Mouse (Mus musculus): Measurements from ENCODE around the gene Cyb561d2. TPM values are rescaled to one million over a fixed set of nuclear protein-coding genes. Genes with fewer than 3 reads are reported as not detected.
"Not testable (repeated sequence)": the region's sequence is repeated elsewhere in the genome, so short reads cannot be mapped to it uniquely, and the experiment has no call there.

Gene Cyb561d2
- polyA plus RNA-seq, 1 experiment from 2014 or later = 38.5 TPM

DNA sequence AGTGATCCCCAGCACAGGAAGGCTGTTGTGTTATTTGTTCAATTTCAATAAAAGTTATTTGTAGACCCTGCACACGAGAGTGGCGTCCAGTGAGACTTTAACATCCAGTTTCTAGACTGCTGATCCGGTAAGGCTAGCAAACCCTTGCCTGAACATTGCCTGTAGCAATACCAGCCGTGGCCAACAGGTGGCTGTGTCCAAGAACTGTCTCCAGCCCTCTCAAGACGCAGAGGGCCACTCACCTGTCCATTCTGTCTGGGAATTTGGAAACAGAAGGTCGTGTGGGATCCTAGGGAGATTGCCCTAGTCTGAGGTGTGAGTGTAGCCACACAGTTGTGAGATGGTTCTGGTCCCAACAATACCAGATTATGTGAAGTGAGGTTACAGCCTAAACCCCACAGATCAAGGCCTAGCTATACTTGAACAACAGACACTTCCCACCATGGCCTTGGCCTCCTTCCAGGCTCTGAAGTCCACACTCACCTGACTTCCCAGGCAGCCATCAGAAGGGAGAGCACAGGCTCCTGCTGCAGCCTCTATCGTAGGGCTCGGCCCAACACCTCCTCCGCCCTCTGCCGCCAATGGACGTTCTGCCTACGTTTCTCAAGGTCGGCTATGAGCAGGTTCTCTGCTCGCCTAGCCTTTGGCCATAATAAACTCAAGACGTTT lies 24.2 kb upstream of the Cyb561d2 start:
- Histone ChIP-seq H3K36me3 (ENCODE audit: control insufficient read depth, insufficient read depth) (peaks cover 8% of the 10 kb centered on the region; the same call in 1 of the 2 replicates), H3K27ac (ENCODE audit: low read length) (no peak overlapping the region), H3K27me3 (replicated peaks; ENCODE audit: control insufficient read depth, insufficient read depth, low read length) (no peaks in the 10 kb centered on the region), H3K4me2 (ENCODE audit: low read length) (no peak overlapping the region), H3K9me3 (ENCODE audit: control insufficient read depth, low read length) (no peaks in the 10 kb centered on the region), H3K4me3 (replicated peaks; ENCODE audit: low read length) (no peak overlapping the region), H3K4me1 (replicated peaks; ENCODE audit: control insufficient read depth, insufficient read depth, low read length) (peaks cover 34% of the 10 kb centered on the region), H3K9ac (replicated peaks; ENCODE audit: low read depth, low read length) (no peak overlapping the region)
- no peak for ATAC-seq
- WGBS = 59% methylated on average over 15 of the region's 15 CpGs

DNA sequence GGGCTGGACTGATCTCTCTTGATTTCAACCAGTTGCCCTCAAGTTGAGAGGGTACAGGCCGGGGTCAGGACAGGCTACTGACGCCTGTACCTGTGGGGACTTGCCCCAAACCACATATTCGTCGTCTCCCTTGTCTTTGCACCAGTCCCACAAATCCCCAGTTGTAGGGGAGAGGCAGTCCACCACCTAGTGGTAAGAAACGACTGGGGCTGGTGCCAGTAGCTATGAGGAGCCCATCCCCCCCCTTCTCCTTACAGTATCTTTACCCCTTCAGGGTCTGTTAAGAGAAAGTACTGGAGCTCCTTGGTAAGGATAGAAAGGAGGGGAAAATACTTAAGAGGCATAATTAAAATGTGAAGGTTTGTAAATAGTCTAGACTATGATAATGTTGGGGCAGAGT lies 23.6 kb upstream of the Cyb561d2 start:
- not testable (repeated sequence) for H3K9ac ChIP-seq (replicated peaks; ENCODE audit: low read depth, low read length); H3K9me3 ChIP-seq (ENCODE audit: control insufficient read depth, low read length); H3K36me3 ChIP-seq (ENCODE audit: control insufficient read depth, insufficient read depth); H3K4me2 ChIP-seq (ENCODE audit: low read length); H3K27me3 ChIP-seq (replicated peaks; ENCODE audit: control insufficient read depth, insufficient read depth, low read length); H3K27ac ChIP-seq (ENCODE audit: low read length); ATAC-seq; H3K4me3 ChIP-seq (replicated peaks; ENCODE audit: low read length)
- peaks cover 28% of the 10 kb centered on the region for H3K4me1 ChIP-seq (replicated peaks; ENCODE audit: control insufficient read depth, insufficient read depth, low read length)
- WGBS = 52% methylated on average over 5 of the region's 5 CpGs

DNA sequence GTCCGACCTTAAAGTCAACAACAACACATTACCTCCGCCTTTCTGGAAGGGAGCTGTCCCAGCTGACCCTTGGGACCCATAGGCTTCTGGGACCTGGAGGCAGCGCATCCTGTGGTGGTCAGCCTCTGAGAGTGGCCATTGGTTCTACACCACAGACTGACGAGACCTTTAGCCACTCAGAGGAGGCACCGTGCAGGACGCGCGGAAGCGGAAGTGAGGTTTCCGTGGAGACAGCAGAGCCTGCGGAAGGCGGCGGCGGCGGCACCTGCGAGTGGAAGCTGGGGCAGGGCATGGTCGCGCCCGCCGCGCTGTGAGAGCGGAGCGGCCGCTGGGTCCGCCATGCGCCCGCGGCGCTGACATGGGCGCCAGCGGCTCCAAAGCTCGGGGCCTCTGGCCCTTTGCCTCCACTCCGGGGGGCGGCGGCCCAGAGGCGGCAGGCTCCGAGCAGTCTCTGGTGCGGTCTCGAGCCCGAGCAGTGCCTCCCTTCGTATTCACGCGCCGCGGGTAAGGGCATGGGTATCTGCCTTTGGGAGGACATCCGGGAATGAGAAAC lies 21.1 kb upstream of the Cyb561d2 start, which contains the start of gene Tusc2:
Tusc2 (plus strand) TSS at position 227 of the 553 bp plus-strand sequence.
- peak within 1 kb of the TSS; percentile 84 for H3K9ac ChIP-seq (replicated peaks; ENCODE audit: low read depth, low read length)
- H3K4me2 ChIP-seq (ENCODE audit: low read length) = peak within 1 kb of the TSS; percentile 85
- peak; percentile 98 for ATAC-seq
- H3K9me3 ChIP-seq (ENCODE audit: control insufficient read depth, low read length) = no peaks in the 10 kb centered on the region
- peaks cover 26% of the 10 kb centered on the region for H3K36me3 ChIP-seq (ENCODE audit: control insufficient read depth, insufficient read depth)
- under 1% methylated on average over 46 of the region's 46 CpGs for WGBS
- peaks cover 17% of the 10 kb centered on the region for H3K4me1 ChIP-seq (replicated peaks; ENCODE audit: control insufficient read depth, insufficient read depth, low read length)
- H3K27ac ChIP-seq (ENCODE audit: low read length) = peak within 1 kb of the TSS; percentile 64
- H3K27me3 ChIP-seq (replicated peaks; ENCODE audit: control insufficient read depth, insufficient read depth, low read length) = no peaks in the 10 kb centered on the region
- H3K4me3 ChIP-seq (replicated peaks; ENCODE audit: low read length) = peak within 1 kb of the TSS; percentile 80

DNA sequence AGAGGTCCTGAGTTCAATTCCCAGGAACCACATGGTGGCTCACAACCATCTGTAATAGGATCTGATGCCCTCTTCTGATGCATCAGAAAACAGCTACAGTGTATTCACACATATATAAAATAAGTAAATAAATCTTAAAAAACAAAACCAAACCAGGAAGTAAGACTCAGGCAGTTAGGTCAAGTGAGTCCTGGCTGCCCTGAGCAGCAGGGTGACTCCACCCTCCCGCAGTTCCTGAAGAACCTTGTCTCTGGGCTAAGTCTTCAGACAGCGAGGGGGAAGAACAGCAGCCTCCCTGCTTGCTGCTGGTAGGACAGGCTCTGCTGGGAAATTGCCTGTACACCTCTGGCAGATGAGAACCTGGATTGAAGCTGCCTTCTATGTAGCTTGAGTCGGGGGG lies 14.4 kb upstream of the Cyb561d2 start:
- Histone ChIP-seq H3K9ac (replicated peaks; ENCODE audit: low read depth, low read length) (no peak overlapping the region), H3K4me3 (replicated peaks; ENCODE audit: low read length) (no peak overlapping the region), H3K36me3 (ENCODE audit: control insufficient read depth, insufficient read depth) (peaks cover 30% of the 10 kb centered on the region), H3K4me1 (replicated peaks; ENCODE audit: control insufficient read depth, insufficient read depth, low read length) (peaks cover 35% of the 10 kb centered on the region), H3K27ac (ENCODE audit: low read length) (no peak overlapping the region), H3K9me3 (ENCODE audit: control insufficient read depth, low read length) (no peaks in the 10 kb centered on the region), H3K4me2 (ENCODE audit: low read length) (no peak overlapping the region), H3K27me3 (replicated peaks; ENCODE audit: control insufficient read depth, insufficient read depth, low read length) (peaks cover 13% of the 10 kb centered on the region)
- WGBS = 84% methylated on average over 3 of the region's 3 CpGs
- no peak for ATAC-seq

DNA sequence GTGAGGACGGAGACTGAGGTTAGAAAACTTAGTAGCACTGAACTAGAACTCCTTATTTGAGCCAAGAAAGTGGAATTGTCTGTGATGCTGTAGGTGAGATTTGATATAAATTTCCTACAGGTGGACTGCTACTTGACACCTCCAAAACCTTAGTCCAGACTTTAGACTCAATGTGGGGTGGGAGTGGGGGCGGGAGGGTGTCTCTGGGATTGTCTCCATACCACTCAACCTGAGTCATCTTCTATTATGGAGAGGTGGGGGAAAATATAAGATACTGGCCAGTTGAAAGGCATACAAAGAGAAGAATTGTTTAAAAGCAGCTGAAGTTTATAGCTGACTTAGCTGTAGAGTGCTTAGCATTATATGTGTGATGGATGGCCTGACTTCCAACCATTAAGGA lies 13.7 kb upstream of the Cyb561d2 start:
- peaks cover 41% of the 10 kb centered on the region for H3K4me1 ChIP-seq (replicated peaks; ENCODE audit: control insufficient read depth, insufficient read depth, low read length)
- peak overlapping the region; percentile 97 for H3K4me2 ChIP-seq (ENCODE audit: low read length)
- H3K9me3 ChIP-seq (ENCODE audit: control insufficient read depth, low read length) = no peaks in the 10 kb centered on the region
- peak overlapping the region; percentile 86 for H3K9ac ChIP-seq (replicated peaks; ENCODE audit: low read depth, low read length)
- peak overlapping the region; percentile 86 for H3K4me3 ChIP-seq (replicated peaks; ENCODE audit: low read length)
- no peak for ATAC-seq
- 45% methylated on average over 2 of the region's 2 CpGs for WGBS
- peaks cover 18% of the 10 kb centered on the region for H3K27me3 ChIP-seq (replicated peaks; ENCODE audit: control insufficient read depth, insufficient read depth, low read length)
- no peak overlapping the region for H3K27ac ChIP-seq (ENCODE audit: low read length)
- peaks cover 28% of the 10 kb centered on the region for H3K36me3 ChIP-seq (ENCODE audit: control insufficient read depth, insufficient read depth)

DNA sequence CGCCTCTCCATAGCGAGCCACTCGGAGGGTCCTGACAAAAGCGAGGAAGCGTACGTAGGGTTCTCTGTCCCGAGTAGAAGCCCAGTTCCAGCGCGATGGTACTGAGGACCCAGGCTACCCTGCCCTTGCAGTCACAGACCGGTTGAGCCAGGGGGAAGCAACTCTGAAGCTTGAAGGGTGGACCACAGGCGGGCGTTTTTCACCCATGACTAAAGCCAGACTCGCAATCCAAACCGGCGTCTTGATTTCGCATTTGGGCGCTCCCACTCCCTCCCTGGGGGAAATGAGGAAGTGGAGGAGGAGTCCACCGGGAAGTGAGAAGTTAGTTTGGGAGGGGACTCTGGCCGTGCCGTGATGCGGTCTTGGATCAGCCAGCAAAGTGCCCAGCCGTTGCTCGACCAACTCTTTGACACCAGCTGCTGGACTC lies 13.1 kb upstream of the Cyb561d2 start:
- H3K27me3 ChIP-seq (replicated peaks; ENCODE audit: control insufficient read depth, insufficient read depth, low read length) = peaks cover 24% of the 10 kb centered on the region
- peak overlapping the region; percentile 86 for H3K9ac ChIP-seq (replicated peaks; ENCODE audit: low read depth, low read length)
- H3K4me3 ChIP-seq (replicated peaks; ENCODE audit: low read length) = peak overlapping the region; percentile 86
- peaks cover 41% of the 10 kb centered on the region for H3K4me1 ChIP-seq (replicated peaks; ENCODE audit: control insufficient read depth, insufficient read depth, low read length)
- WGBS = under 1% methylated on average over 23 of the region's 23 CpGs
- peak overlapping the region; percentile 88 for H3K27ac ChIP-seq (ENCODE audit: low read length)
- H3K36me3 ChIP-seq (ENCODE audit: control insufficient read depth, insufficient read depth) = peaks cover 28% of the 10 kb centered on the region
- peak overlapping the region; percentile 97 for H3K4me2 ChIP-seq (ENCODE audit: low read length)
- ATAC-seq = peak; percentile 24
- no peaks in the 10 kb centered on the region for H3K9me3 ChIP-seq (ENCODE audit: control insufficient read depth, low read length)

DNA sequence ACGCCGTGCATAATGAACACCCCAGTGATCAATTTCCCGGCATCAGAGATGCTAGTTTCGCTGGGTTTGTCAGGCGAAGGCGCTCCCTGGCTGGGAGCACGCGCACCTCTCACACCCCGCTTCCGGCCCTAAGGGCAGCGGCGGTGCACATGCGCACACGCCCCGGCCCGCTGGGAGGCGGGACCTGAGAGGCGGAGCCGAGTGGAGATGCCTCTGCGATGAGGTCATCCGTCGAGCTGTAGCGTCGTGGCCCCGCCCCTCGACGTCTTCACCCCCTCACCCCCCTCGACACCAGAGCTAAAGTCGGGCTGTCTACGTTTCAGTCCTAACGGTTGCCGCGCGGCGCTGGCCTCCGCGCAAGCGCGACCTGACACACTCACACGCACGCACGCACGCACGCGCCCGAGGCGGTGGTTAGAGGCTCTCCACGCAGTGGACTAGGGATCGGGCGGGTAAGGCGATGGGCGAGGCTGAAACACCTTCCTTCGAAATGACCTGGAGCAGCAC lies 12.4 kb upstream of the Cyb561d2 start:
- H3K36me3 ChIP-seq (ENCODE audit: control insufficient read depth, insufficient read depth) = peaks cover 21% of the 10 kb centered on the region
- H3K9me3 ChIP-seq (ENCODE audit: control insufficient read depth, low read length) = no peaks in the 10 kb centered on the region
- 1% methylated on average over 52 of the region's 53 CpGs for WGBS
- peak overlapping the region; percentile 86 for H3K9ac ChIP-seq (replicated peaks; ENCODE audit: low read depth, low read length)
- H3K4me1 ChIP-seq (replicated peaks; ENCODE audit: control insufficient read depth, insufficient read depth, low read length) = peaks cover 41% of the 10 kb centered on the region
- H3K4me2 ChIP-seq (ENCODE audit: low read length) = peak overlapping the region; percentile 97
- peak overlapping the region; percentile 86 for H3K4me3 ChIP-seq (replicated peaks; ENCODE audit: low read length)
- ATAC-seq = peak; percentile 94
- peaks cover 30% of the 10 kb centered on the region for H3K27me3 ChIP-seq (replicated peaks; ENCODE audit: control insufficient read depth, insufficient read depth, low read length)
- peak overlapping the region; percentile 88 for H3K27ac ChIP-seq (ENCODE audit: low read length)

DNA sequence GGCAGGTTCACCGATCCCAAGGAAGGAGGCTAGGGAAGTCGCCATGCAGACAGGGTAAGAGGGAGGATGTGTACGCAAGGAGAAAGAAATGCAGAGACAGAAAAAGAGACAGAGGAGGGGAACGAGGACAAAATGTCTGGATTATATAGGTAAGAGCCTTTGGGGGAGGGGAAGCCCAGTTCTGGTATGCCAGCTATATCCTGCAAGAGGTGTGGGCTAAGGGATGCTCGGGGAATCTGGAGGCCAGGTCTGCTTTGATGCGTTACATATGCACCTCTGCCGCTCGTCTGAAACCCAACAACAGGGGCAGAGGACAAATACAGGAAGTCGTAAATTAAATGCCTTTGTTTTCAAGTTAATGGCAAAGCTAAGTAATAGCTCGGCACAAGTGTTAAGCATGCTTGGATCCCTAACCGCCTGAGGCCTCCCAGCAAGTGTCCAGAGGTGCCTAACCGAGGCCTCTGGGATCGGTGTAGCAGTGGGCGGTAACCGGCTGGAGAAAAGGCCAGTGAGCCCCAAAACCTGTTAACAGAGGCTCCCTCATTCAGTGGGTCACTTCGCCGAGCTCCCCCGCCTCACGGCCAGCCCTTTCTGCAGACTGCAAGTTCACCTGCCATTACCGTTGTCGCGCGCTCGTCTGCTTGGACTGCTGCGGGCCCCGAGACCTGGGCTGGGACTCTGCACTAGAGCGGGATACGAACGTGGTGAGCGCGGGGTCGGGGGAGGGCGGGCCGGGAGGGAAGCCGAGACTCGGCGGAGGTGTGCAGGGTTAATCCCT lies 11.7 kb upstream of the Cyb561d2 start:
- ATAC-seq = peak; percentile 69
- peak overlapping the region; percentile 75 for H3K9ac ChIP-seq (replicated peaks; ENCODE audit: low read depth, low read length)
- no peaks in the 10 kb centered on the region for H3K9me3 ChIP-seq (ENCODE audit: control insufficient read depth, low read length)
- peaks cover 32% of the 10 kb centered on the region for H3K27me3 ChIP-seq (replicated peaks; ENCODE audit: control insufficient read depth, insufficient read depth, low read length)
- H3K4me3 ChIP-seq (replicated peaks; ENCODE audit: low read length) = peak overlapping the region; percentile 86
- peaks cover 16% of the 10 kb centered on the region for H3K36me3 ChIP-seq (ENCODE audit: control insufficient read depth, insufficient read depth)
- peaks cover 41% of the 10 kb centered on the region for H3K4me1 ChIP-seq (replicated peaks; ENCODE audit: control insufficient read depth, insufficient read depth, low read length)
- WGBS = 3% methylated on average over 37 of the region's 37 CpGs
- H3K27ac ChIP-seq (ENCODE audit: low read length) = peak overlapping the region; percentile 67
- peak overlapping the region; percentile 97 for H3K4me2 ChIP-seq (ENCODE audit: low read length)

All from forebrain, embryonic 16.5 days (tissue).